Mouse (Mus musculus) erythroblast, embryonic 14.5 days (primary cell): ENCODE results near the gene Letmd1.

Experiments
- GATA1 ChIP-seq: IDR thresholded peaks from 2 replicates; pipeline ENCODE4 v1.6.1; 2012; ENCODE audit warnings: low read length, inconsistent platforms, mixed read lengths
- TAL1 ChIP-seq: IDR thresholded peaks from 3 replicates; pipeline ENCODE4 v1.6.1; 2012; ENCODE audit warnings: low read length, inconsistent platforms, mixed read lengths

GRCm38 (mm10) chr15:100468295-100469188, at the start of gene Letmd1:
- TF ChIP-seq TAL1 (no peak), GATA1 (no peak)
